Mouse (Mus musculus) ES-CJ7 (cell line): ENCODE data around the gene Plin2.
"Not testable (repeated sequence)": the region's sequence is repeated elsewhere in the genome, so short reads cannot be mapped to it uniquely, and the experiment has no call there.

Experiments
- DNase-seq: peaks from one replicate; pipeline ENCODE4 v3.0.0; 2011; ENCODE audit warnings: low read depth, low spot score

Gene Plin2

DNA sequence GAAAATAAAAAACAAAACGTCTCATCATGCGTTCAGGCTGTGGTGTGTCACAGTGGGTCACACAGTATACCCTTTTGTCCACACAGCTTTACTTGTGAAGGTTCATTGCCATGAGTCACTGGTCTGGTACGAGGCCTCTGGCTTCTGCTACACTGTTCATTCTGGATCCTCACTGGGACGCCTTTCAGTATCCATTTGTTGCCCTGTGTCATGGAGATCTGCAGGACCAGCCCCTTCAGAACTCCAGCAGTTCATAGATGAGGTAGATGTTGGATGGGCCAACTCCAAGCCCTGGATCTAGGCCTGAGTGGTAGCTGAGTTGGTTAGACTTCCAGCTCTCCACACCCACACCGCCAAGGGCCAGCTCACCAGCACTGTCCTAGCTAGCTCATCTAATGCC, 13.9 kb upstream of the Plin2 start:
- DNase-seq = no peak

DNA sequence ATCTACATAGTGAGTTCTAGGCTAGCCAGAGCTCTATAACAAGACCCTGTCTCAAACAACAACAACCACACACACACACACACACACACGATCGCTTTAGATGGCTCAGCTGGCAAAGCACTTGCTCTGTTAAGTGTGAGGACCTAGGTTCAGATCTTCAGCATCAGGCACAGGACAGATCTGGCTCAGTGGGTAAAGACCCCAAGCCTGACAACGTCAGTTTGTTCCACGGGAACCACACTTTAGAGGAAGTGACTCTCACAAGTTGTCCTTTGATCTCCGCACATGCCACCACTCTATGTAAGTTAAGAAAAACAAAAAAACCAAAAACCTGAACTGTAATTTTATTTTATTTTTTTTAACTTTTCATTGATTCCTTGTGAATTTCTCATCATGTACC, 13.4 kb upstream of the Plin2 start:
- DNase-seq = no peak

DNA sequence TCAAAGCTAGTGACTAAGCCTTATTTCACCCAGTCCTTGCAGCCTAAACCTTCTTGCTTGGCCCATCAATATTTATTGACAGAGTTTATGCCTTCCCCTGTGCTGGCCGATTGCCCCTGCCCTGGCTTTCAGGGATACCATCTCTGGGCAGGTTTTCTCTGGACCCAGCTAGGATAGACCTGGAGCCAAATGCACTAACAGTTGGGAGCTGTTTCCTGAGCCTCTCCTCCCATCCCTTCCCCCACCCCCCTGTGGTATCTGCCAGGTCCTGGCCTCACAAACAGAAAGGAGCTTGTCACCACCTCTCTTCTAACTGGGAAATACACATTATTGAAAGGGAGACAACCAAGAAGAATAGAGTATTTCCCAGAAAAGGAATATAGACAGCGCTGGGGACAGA, 12.0 kb upstream of the Plin2 start:
- no peak for DNase-seq

DNA sequence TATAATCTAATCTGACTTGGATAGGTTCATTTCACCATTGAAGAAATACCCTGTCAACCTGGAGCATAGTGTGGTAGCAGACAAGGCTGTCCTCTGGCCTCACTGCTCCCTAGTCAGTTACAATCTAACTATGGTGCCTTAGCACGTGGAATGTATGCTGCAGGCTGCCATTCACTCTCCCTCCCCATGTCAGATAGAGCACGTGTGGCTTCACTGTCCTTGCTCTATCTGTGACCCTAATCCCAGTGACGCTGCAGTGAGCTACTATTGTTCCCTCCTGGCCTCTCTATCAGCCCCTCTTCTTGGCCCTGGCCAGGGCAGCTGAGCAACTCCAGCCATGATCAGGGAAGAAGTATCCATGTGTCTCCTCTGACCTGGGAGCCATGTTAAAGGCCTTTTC, 11.6 kb upstream of the Plin2 start:
- no peak for DNase-seq

DNA sequence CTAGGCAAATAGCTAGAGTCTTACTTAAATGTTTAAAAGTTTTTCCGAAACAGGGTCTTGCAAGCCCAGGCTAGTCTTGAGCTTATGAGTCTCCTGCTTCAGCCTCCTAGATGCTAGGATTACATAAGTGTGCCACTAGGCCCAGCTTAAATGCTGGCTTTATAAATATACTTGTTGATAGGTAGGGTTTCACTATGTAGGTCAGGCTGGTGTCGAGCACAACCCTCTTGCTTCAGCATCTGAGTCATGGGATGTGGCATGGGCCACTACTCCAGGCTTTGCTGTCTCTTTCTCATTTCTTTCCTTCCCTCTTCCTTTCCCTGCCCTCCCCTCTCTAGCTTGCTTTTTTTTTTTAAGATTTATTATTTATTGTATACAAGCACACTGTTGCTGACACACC, 9.8 kb upstream of the Plin2 start:
- DNase-seq = no peak

DNA sequence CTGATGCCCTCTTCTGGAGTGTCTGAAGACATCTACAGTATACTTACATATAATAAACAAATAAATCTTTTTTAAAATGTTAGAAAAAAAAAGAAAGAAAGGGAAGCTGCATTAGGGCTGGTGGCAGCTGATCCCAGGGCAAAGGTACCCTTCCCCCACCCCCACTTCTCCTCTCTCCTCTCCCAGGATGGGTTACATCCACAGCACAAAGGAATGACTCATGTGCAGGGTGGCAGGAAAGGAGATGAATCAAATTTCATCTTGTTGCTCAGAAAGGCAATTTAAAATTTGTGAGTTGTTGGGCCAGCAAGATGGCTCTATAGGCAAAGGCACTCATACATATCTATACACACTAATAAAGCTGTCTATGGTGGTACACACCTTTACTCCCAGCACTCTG, 6.9 kb upstream of the Plin2 start:
- no peak for DNase-seq

DNA sequence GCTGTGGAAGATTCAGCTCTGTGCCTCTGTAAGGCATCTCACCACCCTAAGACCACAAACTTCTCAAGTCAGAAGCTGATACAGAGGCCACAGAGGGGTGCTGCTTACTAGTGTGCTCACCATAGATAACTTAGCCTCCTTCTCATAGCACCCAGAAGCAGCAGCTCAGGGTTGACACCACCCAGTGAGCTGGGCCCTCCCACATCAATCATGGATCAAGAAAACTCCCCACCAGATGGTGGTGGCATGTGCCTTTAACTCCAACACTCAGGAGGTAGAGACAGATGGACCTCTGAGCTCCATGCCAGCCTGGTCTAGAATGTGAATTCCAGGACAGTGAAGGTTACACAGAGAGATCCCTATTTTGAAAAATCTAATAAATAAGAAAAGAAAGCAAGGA, 4.9 kb upstream of the Plin2 start:
- not testable (repeated sequence) for DNase-seq

DNA sequence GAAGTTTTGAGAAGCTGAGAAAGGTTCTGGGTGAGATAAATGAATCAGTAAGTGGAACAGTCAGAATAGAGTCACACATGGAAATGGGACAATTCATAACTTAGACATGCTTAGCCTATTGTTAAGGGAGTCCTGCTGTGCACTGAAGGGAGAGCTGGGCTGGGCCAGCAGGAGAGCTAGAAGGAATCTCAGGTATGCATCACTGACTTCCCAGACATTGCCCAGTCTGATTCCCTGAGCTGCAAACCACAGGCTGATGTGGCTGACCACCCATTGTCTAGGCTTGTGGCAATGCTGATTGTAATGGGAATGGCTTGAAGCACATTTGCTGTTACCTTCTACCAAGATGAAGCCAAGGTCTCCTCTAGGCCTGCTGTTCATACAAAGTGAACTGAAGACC, 4.3 kb upstream of the Plin2 start:
- peak; percentile 46 for DNase-seq

DNA sequence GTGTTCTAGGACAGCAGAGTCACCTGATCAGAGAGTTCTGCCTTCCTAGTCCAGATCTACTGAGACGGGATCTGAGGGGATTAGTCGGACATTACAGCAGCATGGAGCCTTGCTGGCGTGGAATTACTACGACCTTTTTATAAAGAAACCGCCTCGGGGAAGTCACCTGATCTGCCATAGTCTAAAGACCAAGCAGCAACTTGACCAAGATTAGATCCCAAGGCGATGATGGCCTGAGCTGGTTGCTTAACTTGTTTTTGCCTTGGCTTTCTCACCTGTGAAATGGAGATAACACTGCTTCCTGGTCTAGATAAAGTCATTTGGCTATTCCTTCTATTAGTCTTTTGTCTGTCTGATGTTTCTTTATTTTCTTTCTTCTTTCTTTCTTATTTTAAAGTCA, 2.6 kb upstream of the Plin2 start:
- no peak for DNase-seq

DNA sequence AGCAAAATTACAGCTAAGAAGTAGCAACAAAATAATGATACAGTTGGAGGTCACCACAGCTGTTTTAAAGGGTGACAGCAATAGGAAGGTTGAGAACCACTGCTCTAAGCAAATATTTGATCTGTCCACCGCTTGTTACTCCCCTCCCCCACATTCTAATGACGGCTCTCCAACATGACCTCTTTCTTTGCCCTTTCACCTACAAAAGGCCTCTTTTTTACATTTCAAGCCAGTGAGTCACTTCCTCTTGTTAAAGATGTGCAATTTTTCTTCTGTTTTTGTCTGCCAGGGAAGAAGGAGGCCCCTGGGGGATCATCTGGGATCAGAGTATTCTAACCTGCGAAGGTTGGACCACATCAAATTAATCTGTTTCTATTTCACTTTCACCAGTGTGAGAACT, 1.9 kb upstream of the Plin2 start:
- DNase-seq = peak; percentile 33

DNA sequence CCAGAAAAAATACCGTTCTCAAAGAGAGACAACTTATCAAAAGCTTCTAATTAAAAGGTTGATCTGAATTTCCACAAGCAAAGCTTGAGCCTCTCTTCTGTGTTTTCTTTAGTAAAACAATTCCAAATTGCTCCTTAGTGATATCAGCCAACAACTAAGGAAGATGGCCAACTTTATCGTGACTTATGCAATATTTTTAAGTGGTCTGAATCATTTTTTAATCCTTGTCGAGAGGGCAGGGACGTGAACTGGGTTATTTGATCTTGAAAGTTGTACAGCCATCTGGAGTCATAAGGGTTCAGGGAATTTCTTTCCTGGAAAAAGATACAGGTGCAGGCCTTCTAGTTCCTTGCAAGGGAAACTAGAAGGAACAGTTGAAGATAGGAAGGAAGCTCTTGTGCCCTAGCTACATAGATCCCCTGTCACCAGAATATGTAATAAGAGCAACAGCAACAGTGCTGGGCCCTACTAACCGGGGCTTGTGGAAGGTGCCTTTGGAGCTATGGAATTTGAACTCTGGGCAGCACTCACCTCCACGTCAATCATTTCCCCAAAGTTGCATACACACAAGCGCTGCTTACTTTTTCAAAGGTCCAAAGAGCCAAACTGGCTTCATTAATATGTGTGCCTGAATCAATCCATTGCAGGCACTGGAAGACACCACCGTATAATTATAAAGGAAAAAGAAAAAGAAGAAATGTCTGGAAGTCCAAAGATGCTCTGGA, 884 bp upstream of the Plin2 start:
- DNase-seq = no peak

DNA sequence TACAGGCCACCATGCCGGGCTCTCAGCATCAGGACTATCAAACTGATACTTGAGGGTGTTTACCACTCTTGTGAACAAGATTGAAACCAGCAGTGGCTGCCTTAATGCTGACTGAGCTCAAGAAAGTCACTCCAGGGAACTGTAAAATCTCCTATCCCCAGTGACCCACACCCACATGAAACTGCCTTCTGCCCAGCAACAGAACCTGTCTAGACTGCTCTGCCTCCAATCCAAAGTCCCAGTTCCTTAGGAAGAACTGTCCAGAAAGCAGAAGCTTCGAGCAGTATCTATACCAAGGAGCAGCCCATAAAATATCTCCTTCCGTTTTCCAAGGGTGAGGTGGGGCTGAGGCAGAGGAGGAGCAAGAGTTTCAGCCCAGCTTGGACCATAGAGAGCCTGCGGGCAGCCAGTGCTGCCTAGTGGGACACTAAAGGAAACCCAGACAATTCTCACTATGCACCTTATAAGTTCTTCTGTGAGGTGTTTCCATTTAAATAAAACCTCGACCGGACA, 563 bp downstream of the Plin2 start:
- not testable (repeated sequence) for DNase-seq

DNA sequence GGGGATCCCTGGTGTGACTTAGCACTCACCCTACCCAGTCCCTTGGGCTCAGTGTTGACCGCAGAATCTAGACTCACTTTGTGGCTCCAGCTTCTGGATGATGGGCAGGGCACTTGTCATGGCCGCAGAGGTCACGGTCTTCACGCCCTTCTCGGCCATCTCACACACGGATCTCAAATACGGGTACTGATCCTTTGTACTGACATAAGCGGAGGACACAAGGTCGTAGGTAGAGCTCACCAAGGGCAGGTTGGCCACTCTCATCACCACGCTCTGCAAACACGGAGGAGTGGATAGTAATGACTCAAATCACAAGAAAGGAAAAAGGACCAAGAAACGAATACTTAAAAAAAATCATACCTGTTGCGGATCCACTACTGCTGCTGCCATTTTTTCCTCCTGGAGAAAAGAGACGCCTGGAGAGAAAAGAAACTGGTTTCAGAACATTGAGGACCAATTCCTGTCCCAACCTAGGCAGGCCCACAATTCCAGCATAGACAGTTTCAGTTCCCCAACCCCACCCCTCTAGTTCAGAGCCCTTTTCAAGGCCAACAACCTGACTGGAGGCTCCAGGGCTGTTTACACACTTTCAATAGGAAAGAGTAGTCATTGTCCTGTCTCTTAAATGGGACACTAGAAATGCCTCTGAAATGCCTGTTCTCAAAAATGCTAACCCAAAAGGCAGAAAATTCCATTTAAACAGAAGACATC, 1.4 kb downstream of the Plin2 start:
- no peak for DNase-seq

DNA sequence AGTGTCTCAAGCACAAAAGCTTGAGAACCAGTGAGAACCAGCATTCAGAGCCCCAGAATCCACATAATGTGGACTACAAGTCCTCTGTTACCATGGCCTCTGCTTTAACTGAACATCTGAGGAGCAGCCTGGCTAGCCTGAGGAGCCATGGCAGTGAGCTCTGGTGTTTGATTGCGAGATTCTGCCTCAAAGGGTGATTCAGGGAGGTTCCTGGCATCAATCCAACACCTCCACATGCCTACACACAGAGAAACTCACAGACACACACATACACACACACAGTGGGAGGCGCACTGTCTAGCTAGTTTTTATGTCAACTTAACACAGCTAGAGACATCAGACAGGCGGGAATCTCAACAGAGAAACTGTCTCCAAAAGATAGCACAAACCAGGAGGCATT, 4.3 kb downstream of the Plin2 start:
- DNase-seq = no peak

DNA sequence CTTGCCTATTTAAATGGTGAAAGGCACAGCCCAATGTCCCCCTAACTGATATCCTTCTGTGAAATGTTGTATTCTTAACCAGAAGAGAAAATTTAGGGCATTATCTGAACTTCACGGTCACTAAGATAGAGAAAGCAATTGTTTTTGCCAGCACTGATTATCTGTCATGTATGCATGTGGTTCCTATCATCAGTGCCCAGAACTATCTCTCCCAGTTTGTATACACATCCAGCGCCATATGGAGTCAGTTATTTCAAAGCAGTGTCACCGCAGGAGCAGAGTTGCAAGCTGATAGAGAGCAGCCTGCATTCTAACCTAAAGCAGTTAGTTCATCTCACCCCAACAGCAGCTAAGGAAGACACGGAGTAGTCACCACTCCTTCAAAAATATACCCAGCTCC, 5.9 kb downstream of the Plin2 start:
- DNase-seq = no peak

DNA sequence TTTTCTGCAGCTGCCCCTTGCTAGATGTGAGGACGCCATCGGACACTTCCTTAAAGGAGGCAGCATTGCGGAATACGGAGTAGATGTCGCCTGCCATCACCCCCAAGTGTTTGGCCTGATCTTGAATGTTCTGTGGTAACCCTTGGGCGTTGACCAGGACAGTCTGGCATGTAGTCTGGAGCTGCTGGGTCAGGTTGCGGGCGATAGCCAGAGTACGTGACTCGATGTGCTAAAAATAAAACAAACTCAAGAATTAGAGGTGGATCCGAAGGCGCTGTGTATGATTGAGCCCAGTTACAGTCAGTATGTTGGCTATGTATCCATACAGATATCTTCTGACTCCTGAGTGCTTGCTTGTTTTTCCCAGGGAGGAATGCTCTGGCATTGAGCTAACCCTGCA, 12.7 kb downstream of the Plin2 start:
- DNase-seq = no peak

DNA sequence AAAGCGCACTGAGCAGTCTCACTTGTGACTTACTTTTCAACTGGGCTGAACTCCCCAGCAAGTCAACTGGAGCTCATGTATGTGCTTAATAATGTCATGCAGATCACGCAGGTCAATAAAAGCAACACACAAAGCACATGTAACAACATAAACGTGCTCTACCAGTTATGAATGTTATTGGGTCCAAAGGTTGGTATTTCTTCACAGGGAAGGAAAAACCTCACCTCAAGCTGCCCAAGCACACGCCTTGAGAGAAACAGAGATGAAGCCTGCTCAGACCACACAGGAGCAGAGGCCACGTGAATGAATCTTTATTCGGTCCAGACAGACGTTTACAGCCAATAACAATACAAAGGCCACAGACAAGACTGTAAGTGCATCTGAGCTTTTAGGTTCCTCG, 13.4 kb downstream of the Plin2 start:
- not testable (repeated sequence) for DNase-seq

DNA sequence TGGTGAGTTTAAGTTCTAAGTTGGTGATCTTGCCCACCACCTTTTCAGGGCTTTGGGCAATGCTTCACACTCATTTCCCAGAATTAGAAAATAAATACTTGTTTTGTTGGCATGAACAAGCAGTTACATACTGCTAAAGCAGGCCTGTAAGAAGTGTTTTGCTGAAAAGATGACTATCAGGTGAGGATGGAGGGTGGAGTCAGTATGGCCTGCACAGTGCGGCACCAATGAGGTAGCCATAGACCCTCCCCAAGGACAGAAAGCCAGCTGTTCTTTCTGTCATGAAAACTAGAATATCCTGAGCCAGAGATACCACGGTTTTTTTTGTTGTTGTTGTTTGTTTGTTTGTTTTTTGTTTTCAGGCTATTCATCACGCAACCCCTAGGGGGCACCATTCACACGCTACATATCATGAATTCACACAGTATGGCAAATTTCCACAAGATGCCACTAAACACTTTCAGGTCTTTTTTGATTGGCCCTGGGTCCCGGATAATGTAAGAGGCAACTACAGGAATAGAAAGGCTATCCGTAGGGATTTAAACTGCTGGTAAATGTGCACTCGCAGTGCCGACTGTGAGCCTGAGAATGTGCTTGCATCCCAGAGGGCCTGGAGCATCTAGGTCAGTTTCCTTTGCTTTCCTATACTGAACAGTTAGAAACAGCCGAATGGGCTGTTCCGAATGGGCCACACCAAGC, 18.0 kb downstream of the Plin2 start:
- peak; percentile 42 for DNase-seq

DNA sequence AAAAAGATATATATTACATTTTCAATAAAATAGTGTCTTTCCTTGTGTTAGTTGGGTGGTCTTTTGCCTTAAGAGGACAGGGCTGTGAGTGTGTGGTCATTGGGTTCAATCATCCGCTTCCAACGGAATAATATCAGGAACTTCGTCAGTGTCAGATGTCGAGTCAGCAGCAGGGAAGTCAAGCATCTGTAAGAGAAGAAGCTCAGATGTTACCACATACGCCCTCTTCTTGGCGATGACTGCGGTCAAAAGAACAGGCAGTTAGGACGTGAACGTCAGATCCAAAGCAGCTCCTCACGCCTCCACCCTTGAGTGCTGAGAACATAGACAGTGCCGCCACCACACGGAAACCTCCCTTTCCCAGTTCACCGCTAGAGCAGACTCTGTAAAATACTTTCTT, 21.5 kb downstream of the Plin2 start:
- DNase-seq = not testable (repeated sequence)

DNA sequence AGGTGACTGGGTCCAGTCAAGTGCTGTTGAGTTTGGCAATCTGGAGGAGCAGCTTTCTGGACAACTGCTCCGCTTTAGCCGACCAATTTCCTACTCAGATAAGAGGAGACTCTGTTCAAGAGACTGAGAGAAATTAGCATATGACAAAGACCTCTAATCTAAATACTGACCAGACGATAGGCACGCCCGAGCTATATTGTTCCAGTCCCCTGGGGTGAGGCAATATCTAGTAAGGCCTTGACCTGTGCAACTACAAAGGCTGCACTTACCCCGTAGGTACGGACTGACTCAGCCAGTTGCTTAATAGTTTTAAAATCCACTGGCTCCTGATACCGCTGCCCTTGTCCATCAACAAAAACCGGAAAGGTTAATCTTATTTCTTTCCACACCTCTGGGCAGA, 32.3 kb downstream of the Plin2 start:
- peak; percentile 80 for DNase-seq

DNA sequence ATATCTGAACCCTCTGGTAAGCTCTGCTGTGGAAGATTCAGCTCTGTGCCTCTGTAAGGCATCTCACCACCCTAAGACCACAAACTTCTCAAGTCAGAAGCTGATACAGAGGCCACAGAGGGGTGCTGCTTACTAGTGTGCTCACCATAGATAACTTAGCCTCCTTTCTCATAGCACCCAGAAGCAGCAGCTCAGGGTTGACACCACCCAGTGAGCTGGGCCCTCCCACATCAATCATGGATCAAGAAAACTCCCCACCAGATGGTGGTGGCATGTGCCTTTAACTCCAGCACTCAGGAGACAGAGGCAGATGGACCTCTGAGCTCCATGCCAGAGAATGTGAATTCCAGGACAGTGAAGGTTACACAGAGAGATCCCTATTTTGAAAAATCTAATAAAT, 35.0 kb downstream of the Plin2 start:
- DNase-seq = not testable (repeated sequence)

DNA sequence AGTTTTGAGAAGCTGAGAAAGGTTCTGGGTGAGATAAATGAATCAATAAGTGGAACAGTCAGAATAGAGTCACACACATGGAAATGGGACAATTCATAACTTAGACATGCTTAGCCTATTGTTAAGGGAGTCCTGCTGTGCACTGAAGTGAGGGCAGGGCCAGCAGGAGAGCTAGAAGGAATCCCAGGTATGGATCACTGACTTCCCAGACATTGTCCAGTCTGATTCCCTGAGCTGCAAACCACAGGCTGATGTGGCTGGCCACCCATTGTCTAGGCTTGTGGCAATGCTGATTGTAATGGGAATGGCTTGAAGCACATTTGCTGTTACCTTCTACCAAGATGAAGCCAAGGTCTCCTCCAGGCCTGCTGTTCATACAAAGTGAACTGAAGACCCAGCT, 35.5 kb downstream of the Plin2 start:
- DNase-seq = not testable (repeated sequence)

DNA sequence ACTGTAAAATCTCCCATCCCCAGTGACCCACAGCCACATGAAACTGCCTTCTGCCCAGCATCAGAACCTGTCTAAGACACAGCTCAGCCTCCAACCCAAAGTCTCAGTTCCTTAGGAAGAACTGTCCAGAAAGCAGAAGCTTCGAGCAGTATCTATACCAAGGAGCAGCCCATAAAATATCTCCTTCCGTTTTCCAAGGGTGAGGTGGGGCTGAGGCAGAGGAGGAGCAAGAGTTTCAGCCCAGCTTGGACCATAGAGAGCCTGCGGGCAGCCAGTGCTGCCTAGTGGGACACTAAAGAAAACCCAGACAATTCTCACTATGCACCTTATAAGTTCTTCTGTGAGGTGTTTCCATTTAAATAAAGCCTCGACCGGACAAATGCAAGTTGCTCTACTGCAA, 37.3 kb downstream of the Plin2 start:
- not testable (repeated sequence) for DNase-seq
